8 mouse cellular contexts compared by ENCODE assay signal in genomic region chr2:146745683-146746047, GRCm38 (mm10).
DNase-seq lines count a peak whose midpoint lies in the region; ATAC-seq lines count a peak whose summit lies in the region.
"Had no signal": no experiment of that assay in that cellular context is flagged by ENCODE, and none has a peak within 500 bp of the region (broad histone marks: within the 10 kb centered on the region; RNA-seq: fewer than 3 reads in every experiment).

No protein-coding gene starts in this region.

- DNase-seq in cerebellum, adult 8-10 months: peak; percentile 28
- DNase-seq in forebrain, embryonic 10.5 days (ENCODE audit: extremely low spot score, low spot score): no peak
- no peak for DNase-seq in kidney, postnatal 10 days
- no peak for DNase-seq in gastrocnemius, adult 18-20 months (ENCODE audit: low spot score)
- no peak for DNase-seq in embryo, embryonic 10 days (ENCODE audit: low spot score)

- WGBS in forebrain, embryonic 10.5 days: 56% methylated on average over 12 of the region's 12 CpGs
- WGBS in intestine, embryonic 16.5 days: 51% methylated on average over 12 of the region's 12 CpGs
- WGBS in midbrain, embryonic 15.5 days: 9% methylated on average over 12 of the region's 12 CpGs

- H3K36me3 ChIP-seq in forebrain, embryonic 10.5 days (replicated peaks): no peaks in the 10 kb centered on the region
- H3K36me3 ChIP-seq in intestine, embryonic 16.5 days (ENCODE audit: control insufficient read depth, insufficient read depth, low read length): no peaks in the 10 kb centered on the region
- H3K36me3 ChIP-seq in midbrain, embryonic 15.5 days (replicated peaks): no peaks in the 10 kb centered on the region

- no peak overlapping the region for H3K27ac ChIP-seq in forebrain, embryonic 10.5 days
- no peak overlapping the region for H3K27ac ChIP-seq in intestine, embryonic 16.5 days (ENCODE audit: low read length)
- peak overlapping the region; percentile 89 for H3K27ac ChIP-seq in midbrain, embryonic 15.5 days
- H3K27ac ChIP-seq: liver, embryonic 14.5 days had no signal

- H3K4me3 ChIP-seq in forebrain, embryonic 10.5 days: peak overlapping the region; percentile 1; the same call in 1 of the 2 replicates
- no peak overlapping the region for H3K4me3 ChIP-seq in intestine, embryonic 16.5 days (ENCODE audit: low read length)
- H3K4me3 ChIP-seq in midbrain, embryonic 15.5 days: peak overlapping the region; percentile 42

- H3K4me1 ChIP-seq in forebrain, embryonic 10.5 days: peaks cover 19% of the 10 kb centered on the region
- no peaks in the 10 kb centered on the region for H3K4me1 ChIP-seq in intestine, embryonic 16.5 days (ENCODE audit: control insufficient read depth, insufficient read depth, low read length)
- H3K4me1 ChIP-seq in midbrain, embryonic 15.5 days: peaks cover 25% of the 10 kb centered on the region

- H3K4me2 ChIP-seq in intestine, embryonic 16.5 days (ENCODE audit: low read depth, low read length): peak overlapping the region; percentile 17; the same call in 1 of the 2 replicates
- H3K4me2 ChIP-seq in midbrain, embryonic 15.5 days: peak overlapping the region; percentile 56

- ATAC-seq in intestine, embryonic 16.5 days: no peak
- ATAC-seq in midbrain, embryonic 15.5 days (replicated peaks): peak; percentile 95

- H3K27me3 ChIP-seq in forebrain, embryonic 10.5 days (ENCODE audit: poor library complexity, severe bottlenecking): peaks cover 40% of the 10 kb centered on the region
- H3K27me3 ChIP-seq in intestine, embryonic 16.5 days (replicated peaks; ENCODE audit: control insufficient read depth, insufficient read depth, low read length): no peaks in the 10 kb centered on the region
- H3K27me3 ChIP-seq in midbrain, embryonic 15.5 days (replicated peaks): no peaks in the 10 kb centered on the region

- H3K9ac ChIP-seq in intestine, embryonic 16.5 days (ENCODE audit: low read depth, low read length): no peak overlapping the region
- H3K9ac ChIP-seq in midbrain, embryonic 15.5 days: peak overlapping the region; percentile 43; the same call in 1 of the 2 replicates
- H3K9ac ChIP-seq: liver, embryonic 14.5 days had no signal

- no peaks in the 10 kb centered on the region for H3K9me3 ChIP-seq in forebrain, embryonic 10.5 days
- no peaks in the 10 kb centered on the region for H3K9me3 ChIP-seq in intestine, embryonic 16.5 days (ENCODE audit: control insufficient read depth, low read length)
- H3K9me3 ChIP-seq in midbrain, embryonic 15.5 days: no peaks in the 10 kb centered on the region
